Mouse (Mus musculus): ENCODE data around the gene Rab13. TPM values are rescaled to one million over a fixed set of nuclear protein-coding genes. Genes with fewer than 3 reads are reported as not detected.

Rab13 gene
- total RNA-seq, 2 experiments from 2014 or later = 4.2 to 4.9 TPM

- DNase-seq = no peak
Observed at GRCm38 (mm10) chr3:90258521-90258920, 45.0 kb downstream of the Rab13 start.

GRCm38 (mm10) chr3:90263121-90263771 is 49.8 kb downstream of the Rab13 start:
- DNase-seq = no peak

GRCm38 (mm10) chr3:90264687-90265033 is 51.2 kb downstream of the Rab13 start:
- DNase-seq = no peak

- peak; percentile 96 for DNase-seq
Observed at GRCm38 (mm10) chr3:90265034-90265931, 51.8 kb downstream of the Rab13 start, which contains the start of gene Dennd4b. Gene Dennd4b, plus strand, starts transcription at chr3:90265185.

GRCm38 (mm10) chr3:90265932-90266741 is 52.6 kb downstream of the Rab13 start:
- DNase-seq = peak; percentile 63 to 78

GRCm38 (mm10) chr3:90266901-90267775 is 53.6 kb downstream of the Rab13 start:
- DNase-seq = no peak

GRCm38 (mm10) chr3:90268190-90268589 is 54.7 kb downstream of the Rab13 start:
- no peak for DNase-seq

- DNase-seq = no peak
Observed at GRCm38 (mm10) chr3:90268971-90269370, 55.5 kb downstream of the Rab13 start.

- no peak for DNase-seq
Observed at GRCm38 (mm10) chr3:90270784-90271183, 57.3 kb downstream of the Rab13 start.

- DNase-seq = no peak
Observed at GRCm38 (mm10) chr3:90272170-90272569, 58.7 kb downstream of the Rab13 start.

- no peak for DNase-seq
Observed at GRCm38 (mm10) chr3:90273855-90274254, 60.4 kb downstream of the Rab13 start.

GRCm38 (mm10) chr3:90275286-90275685 is 61.8 kb downstream of the Rab13 start:
- no peak for DNase-seq

Small RNAs within 50 kb of the gene (microRNA-seq; reads per million reads assigned to microRNA genes)
- 0.38 to 0.54 reads per million in 2 experiments for gene Mir7012

Other genes with a start within 250 kb of the Rab13 start
- gene Hax1, start 214.9 kb upstream of the Rab13 start, total RNA-seq (2021) = 10 to 100 TPM; 46.1 to 48.5 TPM
- 10 to 100 TPM; 92.4 to 97.6 TPM for gene 4933434E20Rik, start 162.1 kb upstream of the Rab13 start, total RNA-seq (2021)
- gene Ubap2l, start 161.1 kb upstream of the Rab13 start, total RNA-seq (2021) = 100 to 1,000 TPM in 1 of 2 experiments, 10 to 100 TPM in 1; 83.7 to 107 TPM
- 10 to 100 TPM; 42.9 to 46.2 TPM for gene Tpm3, start 141.0 kb upstream of the Rab13 start, total RNA-seq (2021)
- under 1 TPM; 0.12 to 0.18 TPM for gene Nup210l, start 109.6 kb upstream of the Rab13 start, total RNA-seq (2021)
- 1,000 to 10,000 TPM; 1,057 to 1,251 TPM for gene Rps27, start within 50 bp of the Rab13 start, total RNA-seq (2021)
- 10 to 100 TPM; 51.7 to 54.8 TPM for gene Jtb, start 17.9 kb downstream of the Rab13 start, total RNA-seq (2021)
- under 1 TPM in 1 of 2 experiments, not detected in 1; 0.41 TPM for gene Creb3l4, start 29.8 kb downstream of the Rab13 start, total RNA-seq (2021)
- gene Slc39a1, start 34.5 kb downstream of the Rab13 start, total RNA-seq (2021) = 10 to 100 TPM; 62.0 to 65.5 TPM
- 10 to 100 TPM; 13.4 to 18.0 TPM for gene Crtc2, start 40.5 kb downstream of the Rab13 start, total RNA-seq (2021)
- 10 to 100 TPM; 33.6 to 37.5 TPM for gene Dennd4b, start 51.5 kb downstream of the Rab13 start, total RNA-seq (2021)
- 10 to 100 TPM; 40.0 to 41.8 TPM for gene Gatad2b, start 79.5 kb downstream of the Rab13 start, total RNA-seq (2021)
- under 1 TPM; 0.50 to 0.62 TPM for gene Slc27a3, start 176.2 kb downstream of the Rab13 start, total RNA-seq (2021)
- 10 to 100 TPM; 24.6 TPM for gene Ints3, start 219.9 kb downstream of the Rab13 start, total RNA-seq (2021)

Data from heart, adult 18-20 months (tissue).